Mouse (Mus musculus) olfactory bulb, adult 2 months (tissue): ENCODE measurements around the gene Angptl7.

Source experiments
- CTCF ChIP-seq: fragments of 200-500 bp; IDR thresholded peaks from 2 replicates; pipeline ENCODE4 v1.5.1; 2012; ENCODE audit warnings: low read depth, mild to moderate bottlenecking, low read length, moderate library complexity; ENCODE audit not compliant: insufficient read depth
- POLR2A ChIP-seq: fragments of 200-500 bp; IDR thresholded peaks from 2 replicates; pipeline ENCODE4 v1.6.1; 2012; ENCODE audit warnings: mild to moderate bottlenecking, low read depth, low read length, moderate library complexity; ENCODE audit not compliant: insufficient read depth

- TF ChIP-seq CTCF (no peak), POLR2A (no peak)
These were observed 4.2 kb downstream of the Angptl7 start for GRCm38 (mm10) chr4:148495874-148496689.
